Comparison of ENCODE assay signal across 28 mouse cellular contexts in genomic region chr2:121755056-121755455, GRCm38 (mm10). TPM values are rescaled to one million over a fixed set of nuclear protein-coding genes. Genes with fewer than 3 reads are reported as not detected.
DNase-seq lines count a peak whose midpoint lies in the region; ATAC-seq and TF ChIP-seq lines count a peak whose summit lies in the region.
"Had no signal": no experiment of that assay in that cellular context is flagged by ENCODE, and none has a peak within 500 bp of the region (broad histone marks: within the 10 kb centered on the region; RNA-seq: fewer than 3 reads in every experiment).

No protein-coding gene starts in this region.

- H3K4me1 ChIP-seq in forebrain, embryonic 13.5 days, result peaks cover 14% of the 10 kb centered on the region
- peaks cover 4% of the 10 kb centered on the region; the same call in 1 of the 2 replicates for H3K4me1 ChIP-seq in forebrain, postnatal 0 days (ENCODE audit: insufficient read depth)
- H3K4me1 ChIP-seq in midbrain, embryonic 13.5 days (replicated peaks), result peaks cover 13% of the 10 kb centered on the region
- H3K4me1 ChIP-seq: embryonic facial prominence, embryonic 12.5 days; intestine, embryonic 15.5 days; limb, embryonic 12.5 days; liver, embryonic 12.5 days had no signal

- H3K4me2 ChIP-seq in forebrain, embryonic 13.5 days, result no peak overlapping the region
- H3K4me2 ChIP-seq in forebrain, postnatal 0 days (ENCODE audit: low read depth), result no peak overlapping the region
- no peak overlapping the region for H3K4me2 ChIP-seq in midbrain, embryonic 13.5 days (replicated peaks)
- H3K4me2 ChIP-seq: embryonic facial prominence, embryonic 12.5 days; intestine, embryonic 15.5 days; limb, embryonic 12.5 days; liver, embryonic 12.5 days had no signal

- no peak for ATAC-seq in forebrain, embryonic 13.5 days
- ATAC-seq in forebrain, postnatal 0 days, result no peak
- no peak; the same call in 1 of the 2 replicates for ATAC-seq in midbrain, embryonic 13.5 days
- ATAC-seq: activated CD4-positive, CD25-positive, alpha-beta regulatory T cell, adult 4 months; CD4-positive, CD25-positive, alpha-beta regulatory T cell, adult 4 months; intestine, embryonic 15.5 days; liver, embryonic 12.5 days had no signal

- intact Hi-C loops in left cerebral cortex, adult 2 months (cut with DNase I), result no loop called here
- intact Hi-C loops in left cerebral cortex, postnatal 4 days (cut with DNase I), result no loop called here

- 24% methylated on average over 6 of the region's 6 CpGs for WGBS in forebrain, embryonic 13.5 days
- WGBS in forebrain, postnatal 0 days, result 15% methylated on average over 6 of the region's 6 CpGs
- 13% methylated on average over 6 of the region's 6 CpGs for WGBS in midbrain, embryonic 13.5 days

- no peaks in the 10 kb centered on the region for H3K9me3 ChIP-seq in forebrain, embryonic 13.5 days (replicated peaks)
- H3K9me3 ChIP-seq in forebrain, postnatal 0 days (ENCODE audit: low read length), result no peaks in the 10 kb centered on the region
- H3K9me3 ChIP-seq in midbrain, embryonic 13.5 days, result no peaks in the 10 kb centered on the region
- H3K9me3 ChIP-seq: embryonic facial prominence, embryonic 12.5 days; intestine, embryonic 15.5 days; limb, embryonic 12.5 days; liver, embryonic 12.5 days had no signal

- H3K4me3 ChIP-seq in forebrain, embryonic 13.5 days, result no peak overlapping the region
- no peak overlapping the region for H3K4me3 ChIP-seq in forebrain, postnatal 0 days (ENCODE audit: low read depth, low read length)
- H3K4me3 ChIP-seq in left cerebral cortex, adult 2 months, result no peak overlapping the region
- H3K4me3 ChIP-seq in midbrain, embryonic 13.5 days (replicated peaks), result no peak overlapping the region
- H3K4me3 ChIP-seq: embryonic facial prominence, embryonic 12.5 days; erythroblast, embryonic 14.5 days; heart, adult 2 months; intestine, embryonic 15.5 days; limb, embryonic 12.5 days; liver, embryonic 12.5 days had no signal

- peak overlapping the region; percentile 31; the same call in 1 of the 2 replicates for H3K27ac ChIP-seq in forebrain, embryonic 13.5 days
- no peak overlapping the region for H3K27ac ChIP-seq in forebrain, postnatal 0 days (ENCODE audit: low read depth, low read length)
- peak overlapping the region; percentile 71; the same call in 1 of the 2 replicates for H3K27ac ChIP-seq in left cerebral cortex, adult 2 months
- peak overlapping the region; percentile 10; the same call in 1 of the 2 replicates for H3K27ac ChIP-seq in midbrain, embryonic 13.5 days
- H3K27ac ChIP-seq: embryonic facial prominence, embryonic 12.5 days; heart, adult 2 months; intestine, embryonic 15.5 days; limb, embryonic 12.5 days; liver, embryonic 12.5 days had no signal

- TF ChIP-seq CTCF in forebrain, postnatal 0 days (IDR thresholded peaks at IDR 0.05; ENCODE audit: low read depth), result no peak
- TF ChIP-seq CTCF in left cerebral cortex, adult 2 months (IDR thresholded peaks at IDR 0.05), result no peak

- no peaks in the 10 kb centered on the region for H3K36me3 ChIP-seq in forebrain, embryonic 13.5 days (ENCODE audit: poor library complexity, severe bottlenecking)
- H3K36me3 ChIP-seq in forebrain, postnatal 0 days (ENCODE audit: insufficient read depth), result no peaks in the 10 kb centered on the region
- no peaks in the 10 kb centered on the region for H3K36me3 ChIP-seq in midbrain, embryonic 13.5 days
- H3K36me3 ChIP-seq: embryonic facial prominence, embryonic 12.5 days; intestine, embryonic 15.5 days; limb, embryonic 12.5 days; liver, embryonic 12.5 days had no signal

- no peak overlapping the region for H3K9ac ChIP-seq in forebrain, embryonic 13.5 days
- H3K9ac ChIP-seq in forebrain, postnatal 0 days, result no peak overlapping the region
- no peak overlapping the region for H3K9ac ChIP-seq in midbrain, embryonic 13.5 days (replicated peaks)
- H3K9ac ChIP-seq: embryonic facial prominence, embryonic 12.5 days; intestine, embryonic 15.5 days; limb, embryonic 12.5 days; liver, embryonic 12.5 days had no signal

- DNase-seq in forebrain, postnatal 0 days, result no peak
- no peak for DNase-seq in left cerebral cortex, adult 2 months (ENCODE audit: extremely low spot score in 1 of 2, low spot score in 2 of 2)
- no peak for DNase-seq in left cerebral cortex, postnatal 4 days
- peak; percentile 59 for DNase-seq in brain, adult 2 months (ENCODE audit: low read depth, low spot score)
- DNase-seq in spleen, postnatal 10 days (ENCODE audit: low spot score in 2 of 2), result no peak
- DNase-seq: adrenal gland, postnatal 10 days; cerebellum, adult 11-12 months; cerebellum, postnatal 36 days; gastrocnemius, postnatal 14 days; heart, adult 2 months; heart, postnatal 4 days; kidney, adult 9 months; kidney, postnatal 25 days; layer of hippocampus, adult 9-11 months; lung, adult 2 months; lung, postnatal 36 days; retina, postnatal 1 day; thymus, postnatal 25 days had no signal

- H3K27me3 ChIP-seq in forebrain, embryonic 13.5 days, result no peaks in the 10 kb centered on the region
- no peaks in the 10 kb centered on the region for H3K27me3 ChIP-seq in forebrain, postnatal 0 days (ENCODE audit: insufficient read depth, low read length)
- no peaks in the 10 kb centered on the region for H3K27me3 ChIP-seq in midbrain, embryonic 13.5 days
- H3K27me3 ChIP-seq: embryonic facial prominence, embryonic 12.5 days; intestine, embryonic 15.5 days; limb, embryonic 12.5 days had no signal

RNA-seq across cellular contexts. Expression of gene Frmd5, which starts 51.8 kb away (rescaled TPM):
- polyA plus RNA-seq in forebrain, embryonic 13.5 days (2015; fragmentation: Nextera tagmentation; extraction: Ambion mirVana), result 28.3 and 29.6 TPM in 2 replicates
- 53.3 and 54.3 TPM in 2 replicates for total RNA-seq in forebrain, postnatal 0 days (2014; rRNA removed)
- 10.3 and 15.7 TPM in 2 replicates for polyA plus RNA-seq in forebrain, postnatal 0 days (2015; fragmentation: Nextera tagmentation; extraction: Ambion mirVana)
- 10 to 100 TPM; 53.8 to 56.3 TPM for total RNA-seq in left cerebral cortex, adult 2 months (2021)
- 10 to 100 TPM; 55.1 to 60.1 TPM for total RNA-seq in left cerebral cortex, postnatal 4 days (2021)
- polyA plus RNA-seq in midbrain, embryonic 13.5 days (2015; fragmentation: Nextera tagmentation; extraction: Ambion mirVana), result 27.7 and 31.6 TPM in 2 replicates
- total RNA-seq: megakaryocyte-erythroid progenitor cell, adult 5-6 weeks had no signal
- polyA plus RNA-seq: erythroblast, embryonic 14.5 days had no signal
